Mouse (Mus musculus) heart, adult 18-20 months (tissue): ENCODE measurements around the gene Rreb1. TPM values are rescaled to one million over a fixed set of nuclear protein-coding genes. Genes with fewer than 3 reads are reported as not detected.

Source experiments
- DNase-seq, 2 experiments: peaks; one replicate each; pipeline ENCODE4 v3.0.0; 2021 to 2022; ENCODE audit warnings: mixed read lengths in 1 of 2
- total RNA-seq, 2 experiments: library from RNA; stranded (reverse); gene quantifications; 2 replicates each; pipeline ENCODE4 v1.2.3; 2021

The Rreb1 gene
- total RNA-seq, 2 experiments from 2014 or later: 34.0 to 34.4 TPM

DNA sequence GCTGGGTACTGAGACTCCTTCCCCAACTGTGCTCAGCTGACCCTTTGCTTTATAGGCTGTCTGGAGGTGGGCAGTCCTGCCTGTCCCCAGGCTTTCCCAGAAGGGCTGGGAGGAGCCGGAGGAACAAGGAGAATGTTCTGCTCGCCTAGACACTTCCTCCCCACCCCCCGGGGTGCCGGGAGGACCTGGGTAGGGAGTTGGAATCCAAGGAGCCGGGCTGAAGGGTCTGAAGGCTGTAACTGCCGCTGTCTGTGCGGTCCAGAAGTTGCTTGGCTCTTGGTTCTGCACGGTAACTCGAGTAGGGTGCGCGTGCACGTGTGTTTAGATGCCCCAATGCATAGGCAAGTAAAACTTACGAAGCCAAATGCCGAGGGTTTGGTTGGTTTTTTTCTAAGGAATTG lies 75.8 kb downstream of the Rreb1 start:
- DNase-seq: peak; percentile 71 to 75

DNA sequence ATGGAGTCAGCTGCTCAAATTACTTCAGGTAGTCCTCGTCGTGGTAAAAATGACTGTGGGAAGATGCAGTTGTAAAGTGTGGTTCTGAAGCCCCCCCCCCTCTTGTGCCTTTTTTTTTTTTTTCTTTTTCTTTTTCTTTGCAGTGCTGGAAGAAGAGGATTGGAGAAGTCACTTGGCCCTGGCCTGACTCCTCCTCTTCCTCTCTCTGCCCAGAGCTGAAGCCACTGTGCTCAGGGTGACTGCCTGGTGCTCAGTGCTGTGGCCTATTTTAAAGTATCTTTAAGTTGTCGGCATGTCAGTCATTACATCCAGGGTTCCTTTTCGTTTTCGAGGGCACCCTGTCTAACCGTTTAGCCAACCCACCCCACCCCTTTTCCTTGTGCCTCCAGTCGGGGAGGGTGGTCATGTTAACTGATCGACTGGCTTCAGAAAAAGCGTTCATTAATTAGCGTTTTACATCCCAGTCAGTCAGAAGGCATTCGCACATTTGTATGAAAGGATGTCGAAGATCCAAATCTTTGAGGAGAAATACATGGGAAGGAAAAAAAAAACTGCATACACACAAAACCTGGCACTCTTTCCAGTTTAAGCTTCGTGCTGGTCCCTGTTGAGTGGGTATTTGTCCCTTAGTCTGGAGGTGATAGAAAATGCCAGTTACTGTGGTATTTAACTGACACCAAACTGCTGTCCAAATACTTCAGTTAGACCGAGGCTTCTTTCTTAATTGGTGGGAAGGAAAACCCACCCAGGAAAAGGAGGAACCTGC lies 76.4 kb downstream of the Rreb1 start:
- peak in 1 of 2 experiments; percentile 43 for DNase-seq

DNA sequence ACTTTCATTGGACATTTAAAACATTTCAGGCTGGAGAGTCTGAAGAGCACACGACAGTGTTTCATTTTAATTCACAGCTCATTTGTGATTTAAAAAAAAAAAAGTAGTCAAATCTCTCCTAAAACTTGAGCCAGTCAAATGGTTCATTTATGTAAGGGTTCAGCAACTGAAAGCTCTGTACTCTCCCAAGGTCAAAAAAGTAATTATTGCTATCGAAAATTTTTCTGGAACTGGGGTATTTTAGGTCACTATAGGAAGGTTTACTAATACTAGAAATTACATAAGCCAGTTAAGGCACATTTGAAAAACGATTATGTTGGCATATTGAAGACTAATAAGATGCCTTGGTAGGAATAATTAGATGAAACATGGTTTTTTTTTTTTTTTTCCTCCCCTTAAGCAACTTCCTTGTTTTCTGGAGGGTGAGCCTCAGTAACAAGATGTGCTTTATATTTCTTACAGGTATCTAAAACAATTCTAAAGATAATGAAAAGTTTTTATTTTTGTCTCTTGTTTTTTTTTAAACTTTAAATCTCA lies 77.1 kb downstream of the Rreb1 start:
- no peak for DNase-seq

DNA sequence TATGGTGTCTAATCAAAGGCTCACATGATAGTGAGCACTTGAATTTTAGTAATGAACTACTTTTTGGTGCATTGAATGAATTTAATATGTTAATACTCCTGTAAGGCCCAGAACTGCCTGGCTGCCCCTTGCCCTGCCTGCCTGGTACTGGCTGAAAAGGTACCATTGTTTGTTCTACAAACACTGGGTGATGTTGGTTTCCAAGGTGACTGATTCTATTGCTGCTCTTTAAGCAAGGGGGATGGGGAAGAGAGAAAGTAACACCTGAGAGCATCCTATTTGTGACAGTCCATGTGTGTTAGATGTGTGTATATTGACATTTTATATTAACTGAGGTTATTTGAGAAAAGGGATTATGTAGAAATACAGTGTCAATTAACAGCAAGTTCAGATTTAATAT lies 77.6 kb downstream of the Rreb1 start:
- no peak for DNase-seq

DNA sequence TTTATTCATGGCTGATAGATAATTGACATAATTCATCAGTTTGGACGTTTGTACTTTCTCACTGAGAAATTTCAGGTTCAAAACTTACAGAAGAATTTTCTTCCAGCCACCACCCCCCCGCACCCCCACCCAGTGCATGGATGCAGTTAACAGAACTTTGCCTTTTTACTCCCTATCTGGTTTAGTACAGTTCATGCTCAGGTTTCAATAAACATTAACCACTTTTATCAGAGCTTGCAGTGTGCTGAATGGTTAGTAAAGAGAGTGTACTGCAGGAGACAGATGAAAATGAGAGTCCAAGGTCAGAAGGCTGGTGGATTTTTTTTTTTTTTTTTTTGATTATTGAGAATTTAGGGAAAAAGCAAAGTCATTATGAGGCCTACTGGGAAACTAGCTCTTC lies 78.3 kb downstream of the Rreb1 start:
- no peak for DNase-seq

DNA sequence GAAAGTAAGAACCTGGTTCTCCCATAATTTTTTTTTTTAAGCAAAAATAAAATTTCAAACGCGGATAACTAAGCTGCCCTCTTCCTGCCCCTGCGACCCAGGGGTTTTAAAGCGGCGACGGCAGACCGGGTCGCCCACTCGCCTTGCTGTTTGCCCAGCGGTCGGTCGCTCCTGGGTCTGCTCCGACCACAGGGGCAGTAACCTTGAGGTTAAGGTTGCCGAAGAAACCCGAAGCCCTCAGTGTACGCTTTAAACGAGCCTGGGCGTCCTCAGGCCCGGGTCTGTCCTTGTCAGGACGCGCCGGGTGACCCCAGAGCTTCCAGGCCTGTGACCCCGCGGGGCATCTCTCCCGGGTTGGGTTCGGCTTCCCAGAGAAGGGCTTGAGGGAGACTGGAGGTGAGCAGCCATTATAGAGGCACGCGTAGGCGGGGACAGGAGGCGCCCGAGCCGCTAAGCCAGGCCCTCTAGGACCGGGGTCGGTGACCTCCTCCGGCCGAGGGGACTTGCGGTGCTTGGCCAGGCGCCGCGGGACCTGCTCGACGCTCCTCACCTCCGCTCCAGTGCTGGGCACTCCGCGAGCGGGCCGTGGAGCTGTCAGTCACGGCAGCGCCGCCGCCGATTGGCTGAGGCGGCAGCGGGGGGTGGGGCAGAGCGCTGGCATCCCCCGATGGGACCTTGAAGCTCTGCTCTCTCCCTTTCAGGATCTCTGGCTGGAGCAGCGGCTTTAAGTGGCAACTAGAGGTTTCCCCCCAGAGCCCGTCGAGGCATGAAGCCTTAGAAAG lies 79.3 kb downstream of the Rreb1 start:
- DNase-seq: peak; percentile 95 to 96

DNA sequence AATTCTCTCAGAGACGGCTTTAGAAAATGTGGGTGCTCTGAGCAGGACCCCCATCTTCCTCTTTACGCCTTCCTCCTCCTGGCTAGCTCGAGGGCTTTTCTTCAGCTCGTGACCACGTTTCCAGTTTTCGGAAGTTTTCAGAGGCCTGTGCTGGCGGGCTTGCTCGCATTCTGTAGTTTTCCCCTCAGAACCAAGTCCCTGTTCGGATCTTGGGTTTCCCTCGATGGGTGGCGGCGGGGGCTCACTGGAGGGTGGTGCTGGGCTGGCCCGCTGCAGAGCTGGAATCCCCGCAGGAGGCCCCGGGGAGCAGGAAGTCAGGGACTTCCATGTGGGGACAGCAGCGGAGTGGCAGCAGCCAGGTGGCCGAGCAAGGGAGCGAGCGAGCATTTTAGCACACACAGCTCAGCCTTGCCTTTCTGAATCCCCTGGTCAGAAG lies 79.9 kb downstream of the Rreb1 start:
- no peak for DNase-seq

DNA sequence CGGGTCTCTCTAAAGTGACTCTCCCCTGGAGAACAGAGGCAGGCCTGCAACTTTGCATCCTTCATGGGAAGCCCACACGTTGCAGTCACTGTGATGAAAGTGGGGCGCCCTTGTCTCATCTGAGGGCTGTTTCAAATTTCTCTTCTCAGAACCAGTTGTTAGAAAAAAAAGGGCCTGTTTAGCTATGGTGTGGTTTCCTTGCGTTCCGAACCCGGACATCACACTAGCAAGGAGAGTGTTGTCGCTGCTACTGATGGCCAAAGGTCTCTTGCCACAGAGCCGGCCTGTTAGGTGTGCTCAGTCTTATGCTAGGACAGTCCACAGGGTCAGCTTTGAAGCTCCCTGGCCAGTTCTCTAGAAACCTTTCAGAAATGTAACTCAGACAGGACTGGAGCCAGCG lies 80.3 kb downstream of the Rreb1 start:
- DNase-seq: no peak

DNA sequence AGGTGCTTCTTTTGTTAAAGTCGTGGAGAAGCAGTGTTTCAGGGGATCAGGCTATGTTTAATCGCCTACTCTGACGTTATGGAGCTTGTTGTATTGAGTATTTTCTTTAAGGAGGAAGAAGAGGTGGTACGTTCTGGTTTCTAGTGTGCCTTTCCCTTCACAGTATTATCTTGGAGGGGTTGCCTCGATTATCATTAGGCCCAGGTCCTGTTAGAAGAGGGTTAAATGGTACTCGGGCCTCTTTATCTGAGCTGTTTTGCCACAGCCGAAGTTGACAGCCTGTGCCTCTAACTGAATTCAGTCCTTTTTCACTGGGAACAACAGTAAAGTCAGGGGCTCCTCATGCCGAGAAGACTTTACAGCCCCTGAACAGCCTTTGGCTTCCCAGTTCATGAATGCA lies 81.6 kb downstream of the Rreb1 start:
- no peak for DNase-seq

DNA sequence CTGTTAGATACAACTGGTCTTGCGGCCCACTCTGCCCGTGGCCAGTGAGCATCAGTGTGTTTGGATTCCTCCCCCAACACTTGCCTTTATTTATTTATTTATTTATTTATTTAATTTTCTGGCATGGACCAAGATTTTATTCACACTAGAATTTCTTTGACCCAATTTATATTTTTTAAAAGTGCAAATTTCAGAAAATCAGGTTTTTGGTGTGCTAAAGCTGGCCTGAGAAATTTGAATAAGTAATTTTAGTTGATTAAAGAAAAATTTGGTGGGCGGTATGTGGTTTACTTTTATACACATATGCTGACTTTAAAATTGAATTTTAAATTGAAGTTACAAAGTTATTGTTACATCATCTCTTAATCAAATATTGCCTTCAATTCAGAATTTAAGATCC lies 82.0 kb downstream of the Rreb1 start:
- DNase-seq: no peak

DNA sequence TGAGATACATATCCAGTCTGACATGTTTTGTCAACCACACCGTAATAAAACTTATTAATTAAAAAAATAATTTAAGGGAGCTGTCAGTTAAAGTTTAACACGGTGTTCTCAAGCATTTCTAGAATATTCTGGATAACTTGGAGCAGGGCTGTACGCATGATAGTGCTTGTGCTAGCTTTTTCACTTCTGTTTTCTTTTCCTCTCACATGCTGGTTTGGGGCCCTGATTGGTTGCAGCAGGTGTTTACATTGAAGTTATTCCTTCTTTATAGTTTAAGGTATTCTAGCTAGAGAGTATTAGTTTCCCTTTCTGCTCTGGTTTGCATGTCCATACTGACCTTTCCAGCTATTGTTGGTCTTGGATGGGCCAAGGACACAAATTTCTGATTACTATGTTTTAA lies 82.6 kb downstream of the Rreb1 start:
- DNase-seq: no peak

DNA sequence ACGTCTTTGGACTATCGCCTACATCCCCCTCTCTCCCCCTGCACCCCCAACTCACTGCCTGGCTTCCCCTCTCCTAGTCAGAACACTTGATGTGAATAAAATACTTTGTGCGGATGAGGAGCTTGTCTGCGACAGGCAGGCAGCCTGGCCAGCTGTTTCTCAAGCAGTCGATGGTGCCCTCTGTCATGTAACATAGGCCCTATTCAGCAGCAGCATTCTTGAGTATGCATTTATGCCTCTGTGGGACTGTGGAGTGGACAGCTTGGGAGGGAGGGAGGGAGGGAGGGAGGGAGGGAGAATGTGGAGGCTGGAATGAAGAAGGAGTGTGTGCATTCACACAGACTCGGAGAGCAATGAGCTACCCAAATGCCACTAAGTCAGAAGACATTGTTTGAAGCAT lies 84.3 kb downstream of the Rreb1 start:
- no peak for DNase-seq

DNA sequence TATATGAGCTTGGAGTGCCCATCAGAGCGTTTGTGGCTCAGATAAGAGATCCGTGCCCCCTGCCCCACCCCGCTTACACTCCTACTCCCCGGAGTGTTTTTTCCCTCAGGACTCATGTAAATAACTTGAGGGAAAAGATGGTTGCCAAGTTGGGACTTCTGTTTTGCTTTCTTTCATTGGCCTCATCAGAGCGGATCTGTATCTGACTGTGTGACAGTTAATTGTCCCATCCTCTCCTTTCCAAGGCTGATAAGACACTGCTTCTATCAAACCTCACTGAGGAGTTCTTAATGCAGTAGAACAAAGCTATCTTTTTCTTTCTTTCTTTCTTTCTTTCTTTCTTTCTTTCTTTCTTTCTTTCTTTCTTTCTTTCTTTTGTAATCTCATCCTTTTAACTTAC lies 85.4 kb downstream of the Rreb1 start:
- no peak for DNase-seq

DNA sequence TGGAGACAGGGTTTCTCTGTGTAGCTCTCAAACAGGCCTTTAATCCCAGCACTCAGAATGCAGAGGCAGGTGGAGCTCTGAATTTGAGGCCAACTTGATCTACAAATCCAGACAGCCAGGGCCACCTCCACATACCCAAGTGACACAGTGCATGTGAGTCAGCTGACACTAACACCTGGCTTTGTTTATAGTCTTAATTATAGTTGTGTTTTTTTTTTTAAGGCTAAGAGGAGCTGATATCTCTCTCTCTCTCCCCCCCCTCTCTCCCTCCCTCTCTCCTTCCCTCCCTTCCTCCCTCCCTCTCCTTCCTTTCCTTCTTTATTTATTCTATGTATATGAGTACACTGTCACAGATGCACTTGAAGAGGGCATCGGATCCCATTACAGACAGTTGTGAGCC lies 86.5 kb downstream of the Rreb1 start:
- no peak for DNase-seq

DNA sequence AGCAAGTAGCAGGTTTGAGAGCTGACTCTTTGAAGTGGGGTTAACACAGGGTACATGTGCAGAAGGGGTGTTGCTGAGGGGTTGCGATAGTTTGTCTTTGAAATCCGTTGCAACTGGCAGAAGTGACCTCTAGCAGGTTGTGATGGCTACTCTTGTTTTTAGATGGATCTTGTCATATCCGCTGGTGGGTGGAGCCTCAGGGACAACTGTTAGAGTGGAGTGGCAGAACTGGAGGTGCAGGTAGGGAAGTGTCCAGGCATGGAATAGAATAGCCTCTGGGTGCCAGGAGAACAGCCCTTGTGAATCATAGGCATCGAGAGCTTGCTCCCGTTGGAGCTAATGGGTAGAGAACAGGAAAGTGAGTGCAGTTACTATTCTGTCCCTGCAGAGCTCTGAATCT lies 88.1 kb downstream of the Rreb1 start:
- no peak for DNase-seq

DNA sequence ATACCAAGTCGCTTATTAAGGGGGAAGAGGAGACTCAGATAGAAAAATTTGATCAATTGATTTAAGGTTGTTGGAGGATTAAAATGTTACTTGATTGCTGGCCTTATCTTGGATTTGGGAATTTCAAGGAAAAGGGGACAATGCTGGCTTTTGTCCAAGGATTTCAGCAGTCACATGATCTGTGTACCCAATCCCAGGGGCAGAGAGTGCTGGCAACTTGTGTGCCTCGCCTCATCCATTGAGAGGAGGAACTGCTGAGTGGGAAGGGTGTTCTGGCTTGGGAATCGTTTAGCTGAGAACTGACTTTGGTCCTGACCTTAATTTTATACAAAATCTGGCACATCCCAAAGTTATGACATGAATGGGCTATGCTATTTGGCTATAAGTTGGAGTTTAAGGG lies 88.6 kb downstream of the Rreb1 start:
- no peak for DNase-seq

DNA sequence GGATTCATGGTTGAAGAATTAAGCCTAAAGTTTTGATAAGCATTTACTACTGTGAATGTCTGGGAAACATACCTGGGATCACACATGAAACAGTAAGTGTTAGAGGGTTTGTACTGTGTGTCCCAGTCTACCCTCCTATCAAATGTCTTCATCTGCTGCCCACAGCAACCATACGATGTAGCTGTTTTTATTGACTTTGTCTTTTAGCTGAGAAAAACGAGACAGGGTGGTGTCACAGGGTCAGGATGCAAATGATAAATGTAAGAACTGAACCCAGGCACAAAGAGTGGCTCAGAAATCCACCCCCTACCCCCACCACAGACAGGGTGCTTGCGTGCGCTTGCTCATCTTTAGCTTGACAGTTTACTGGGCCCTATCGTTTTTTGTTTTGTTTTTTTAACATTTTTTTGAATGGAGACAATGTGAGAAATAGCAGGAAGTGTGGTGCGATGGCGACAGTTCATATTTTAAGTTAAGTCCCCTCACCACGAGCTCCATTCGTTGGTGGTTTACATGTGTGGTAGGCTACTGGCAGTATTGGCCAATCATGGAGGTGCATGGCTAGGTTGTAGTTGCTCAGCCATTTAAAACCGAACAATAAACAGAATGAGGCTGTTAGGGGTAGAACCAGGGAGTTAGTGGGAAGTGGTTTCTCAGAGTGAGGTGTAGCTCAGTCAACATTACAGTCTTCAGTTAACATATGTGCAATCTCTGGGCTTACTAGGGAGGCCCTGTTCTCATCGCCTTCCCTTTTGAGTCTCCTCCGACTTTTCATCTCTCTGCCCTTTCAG lies 92.1 kb downstream of the Rreb1 start:
- DNase-seq: no peak

DNA sequence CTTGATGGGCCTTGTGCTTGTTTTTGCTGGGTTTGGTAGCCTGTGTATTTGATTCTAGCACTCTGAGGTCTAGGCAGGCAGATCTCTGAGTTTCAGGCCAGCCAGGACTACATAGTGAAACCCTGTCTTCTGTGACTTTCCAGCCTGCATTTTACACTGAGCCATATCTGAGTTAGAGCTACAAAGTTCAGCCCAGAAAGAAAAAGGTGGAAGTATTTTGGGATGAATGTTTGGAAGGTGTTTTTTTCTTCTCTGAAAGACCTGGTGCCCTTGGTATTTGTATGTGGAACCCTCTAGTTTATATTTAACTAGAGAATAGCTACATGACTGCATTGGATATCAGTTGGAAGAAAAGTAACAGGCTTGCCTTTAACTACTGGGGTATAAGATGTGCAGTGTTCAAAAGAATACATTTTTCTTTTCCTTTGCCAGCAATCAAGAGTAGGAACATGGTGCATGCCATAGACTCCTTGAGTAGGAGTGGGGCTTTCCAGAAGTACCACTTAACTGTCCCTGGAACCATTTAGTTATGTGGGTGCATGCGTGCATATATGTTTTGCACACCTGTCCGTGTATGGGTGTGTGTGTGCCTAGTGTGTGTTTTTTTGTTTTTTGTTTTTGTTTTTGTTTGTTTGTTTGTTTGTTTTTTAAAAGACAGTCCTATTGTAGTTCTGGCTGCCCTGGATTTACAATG lies 94.1 kb downstream of the Rreb1 start:
- no peak for DNase-seq

DNA sequence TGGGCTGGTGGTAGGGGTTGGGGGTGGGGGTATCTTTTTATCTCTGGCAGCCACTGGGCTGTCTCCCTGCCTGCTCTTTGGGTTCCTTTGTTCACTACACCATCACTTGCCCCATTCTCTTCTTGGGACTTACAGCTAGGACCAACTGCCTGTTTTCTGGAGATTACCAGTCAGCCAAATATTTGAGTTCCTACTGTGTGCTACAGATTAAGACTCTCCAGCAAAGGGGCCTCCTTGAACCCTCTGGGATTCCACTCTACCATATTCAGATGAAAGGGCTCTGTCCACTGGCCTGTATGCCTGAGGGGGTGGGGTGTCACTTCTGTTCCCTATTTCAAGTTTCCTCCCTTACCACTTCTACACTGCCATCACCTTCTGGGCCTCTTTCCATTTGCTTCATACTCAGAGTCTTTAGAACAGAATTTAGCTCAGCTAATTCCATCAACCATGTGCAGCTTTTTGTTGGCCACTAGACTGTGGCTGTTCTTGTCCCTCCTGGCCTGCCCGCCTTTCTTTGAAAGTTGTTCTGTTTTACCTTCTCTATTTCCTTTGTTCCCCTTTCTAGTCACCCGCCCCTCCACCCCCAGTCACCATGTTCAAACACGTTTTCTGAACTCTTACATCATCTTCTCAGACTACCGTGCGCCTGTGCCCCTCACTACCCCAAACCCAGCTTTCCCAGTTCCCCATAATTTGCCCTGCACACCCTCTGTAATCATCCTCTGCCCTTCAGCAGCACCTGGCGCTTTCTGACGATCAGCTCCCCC lies 95.1 kb downstream of the Rreb1 start:
- DNase-seq: no peak

DNA sequence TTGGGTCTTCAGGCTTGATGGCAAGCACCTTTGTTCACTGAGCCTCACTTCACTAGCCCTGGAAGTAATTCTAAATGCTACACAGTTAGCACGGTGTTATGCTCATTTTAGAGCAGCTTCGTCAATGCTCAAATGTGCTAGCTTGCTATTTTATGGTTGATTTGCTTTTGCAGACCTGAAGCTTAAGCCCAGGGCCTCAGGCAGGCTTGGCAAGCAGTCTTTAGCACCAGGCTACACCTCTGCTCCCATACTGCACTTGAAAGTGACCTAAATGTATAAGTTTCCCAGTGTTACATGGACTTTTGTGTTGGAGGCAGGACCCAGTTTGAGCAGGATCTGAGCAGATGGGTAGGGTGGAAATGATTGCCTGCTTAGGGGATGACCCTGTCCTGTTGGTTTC lies 97.7 kb downstream of the Rreb1 start:
- DNase-seq: no peak

DNA sequence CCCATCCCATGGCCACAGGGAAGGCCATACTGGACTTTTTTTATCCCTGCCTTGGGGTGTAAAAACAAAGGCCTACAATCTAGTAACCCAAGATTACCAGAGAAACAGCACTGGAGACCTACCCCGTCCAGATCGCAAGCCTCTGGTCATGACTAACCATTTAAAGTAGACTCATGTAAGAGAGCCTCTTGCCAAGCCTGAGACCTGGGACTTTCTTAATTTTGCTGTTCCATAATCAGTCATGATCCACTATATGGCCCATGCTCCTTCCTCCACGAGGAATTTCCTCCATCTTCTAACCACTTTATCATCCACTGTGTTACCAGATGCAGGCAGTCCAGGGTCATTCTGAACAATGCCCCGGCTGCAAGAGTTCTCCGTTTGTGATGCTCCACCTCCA lies 98.2 kb downstream of the Rreb1 start:
- DNase-seq: no peak
